Mouse (Mus musculus): ENCODE measurements at regions not wholly inside any gene's neighbourhood (a gene's known extent, or its start where the extent isn't known, plus 50 kb on each side); places are given as distances from the start of the nearest gene placed in this dataset.

DNA sequence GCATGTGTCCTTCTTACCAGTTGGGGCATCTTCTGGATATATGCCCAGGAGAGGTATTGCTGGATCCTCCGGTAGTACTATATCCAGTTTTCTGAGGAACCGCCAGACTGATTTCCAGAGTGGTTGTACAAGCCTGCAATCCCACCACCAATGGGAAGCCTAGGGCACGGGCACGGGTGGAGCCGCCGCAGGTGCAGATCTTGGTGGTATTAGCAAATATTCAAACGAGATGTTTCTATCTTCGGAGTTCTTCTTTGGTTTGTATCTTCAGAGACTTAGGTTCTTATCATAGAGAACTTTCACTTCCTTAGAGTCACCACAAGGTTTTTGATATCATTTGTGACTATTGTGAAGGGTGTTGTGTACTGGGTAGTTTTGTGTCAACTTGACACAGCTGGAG, 103.1 kb downstream of the Btbd35f12 start:
- DNase-seq = peak; percentile 15
